In genomic region chr5:74017488-74017887, GRCm38 (mm10) we compare ENCODE assay signal across 11 mouse cellular contexts.
"Had no signal": no experiment of that assay in that cellular context is flagged by ENCODE, and none has a peak within 500 bp of the region (broad histone marks: within the 10 kb centered on the region; RNA-seq: fewer than 3 reads in every experiment).

No protein-coding gene starts in this region.

- H3K4me2 ChIP-seq: limb, embryonic 13.5 days; neural tube, embryonic 12.5 days had no signal

- H3K27me3 ChIP-seq: limb, embryonic 13.5 days; neural tube, embryonic 12.5 days had no signal

- H3K4me3 ChIP-seq: layer of hippocampus, adult 2 months; limb, embryonic 13.5 days; myocyte; neural tube, embryonic 12.5 days had no signal

- ATAC-seq: hindbrain, postnatal 0 days had no signal

- DNase-seq: left cerebral cortex, postnatal 4 days; lung, adult 18-20 months; lung, postnatal 36 days; midbrain, embryonic 14.5 days had no signal

- H3K9me3 ChIP-seq: neural tube, embryonic 12.5 days had no signal

- H3K4me1 ChIP-seq: limb, embryonic 13.5 days had no signal

- H3K9ac ChIP-seq: limb, embryonic 13.5 days; liver, embryonic 14.5 days; neural tube, embryonic 12.5 days had no signal

- H3K27ac ChIP-seq: hindbrain, postnatal 0 days; limb, embryonic 13.5 days; liver, embryonic 14.5 days; neural tube, embryonic 12.5 days; stomach, postnatal 0 days had no signal
